ENCODE assay signal across 8 mouse cellular contexts in genomic region chr7:122020667-122021354, GRCm38 (mm10). TPM values are rescaled to one million over a fixed set of nuclear protein-coding genes. Genes with fewer than 3 reads are reported as not detected.
DNase-seq lines count a peak whose midpoint lies in the region; ATAC-seq and TF ChIP-seq lines count a peak whose summit lies in the region.

Gga2 (minus strand) TSS chr7:122021222.

- DNase-seq in G1E (ENCODE audit: low spot score) = peak; percentile 69
- peak; percentile 87 to 89 for DNase-seq in cerebellum, adult 18-20 months
- DNase-seq in forebrain, postnatal 0 days = peak; percentile 90
- peak; percentile 91 for DNase-seq in heart, postnatal 4 days
- DNase-seq in layer of hippocampus, adult 9-10 months (ENCODE audit: low spot score) = peak; percentile 59
- DNase-seq in ovary, postnatal 10 days (ENCODE audit: low spot score) = peak; percentile 60
- peak; percentile 76 to 81 for DNase-seq in thymus, postnatal 10 days (ENCODE audit: low spot score in 2 of 2)

- H3K4me2 ChIP-seq in forebrain, postnatal 0 days (ENCODE audit: low read depth) = peak within 1 kb of the TSS; percentile 71
- H3K4me2 ChIP-seq in lung, embryonic 16.5 days (ENCODE audit: low read depth, low read length) = peak within 1 kb of the TSS; percentile 76

- H3K4me1 ChIP-seq in G1E (ENCODE audit: insufficient read depth, low read depth, low read length) = peaks cover 70% of the 10 kb centered on the region
- peaks cover 3% of the 10 kb centered on the region; the same call in 1 of the 2 replicates for H3K4me1 ChIP-seq in forebrain, postnatal 0 days (ENCODE audit: insufficient read depth)
- H3K4me1 ChIP-seq in lung, embryonic 16.5 days (replicated peaks; ENCODE audit: control insufficient read depth, insufficient read depth, low read length) = peaks cover 18% of the 10 kb centered on the region

- H3K27me3 ChIP-seq in G1E (ENCODE audit: insufficient read depth, low read length) = no peaks in the 10 kb centered on the region
- no peaks in the 10 kb centered on the region for H3K27me3 ChIP-seq in forebrain, postnatal 0 days (ENCODE audit: insufficient read depth, low read length)
- no peaks in the 10 kb centered on the region for H3K27me3 ChIP-seq in lung, embryonic 16.5 days (ENCODE audit: control insufficient read depth, insufficient read depth, low read depth, low read length)

- H3K9ac ChIP-seq in forebrain, postnatal 0 days = peak within 1 kb of the TSS; percentile 92
- peak within 1 kb of the TSS; percentile 70 for H3K9ac ChIP-seq in lung, embryonic 16.5 days (ENCODE audit: low read length)

- ATAC-seq in G1E (ENCODE audit: extremely low read depth, insufficient number of reproducible peaks, low FRiP score, poor library complexity, severe bottlenecking) = 0 out of 2 replicates have a peak, but pooled peaks have one; percentile 23
- peak; percentile 93 for ATAC-seq in forebrain, postnatal 0 days
- peak; percentile 92 for ATAC-seq in lung, embryonic 16.5 days (ENCODE audit: low read depth)

- H3K27ac ChIP-seq in forebrain, postnatal 0 days (ENCODE audit: low read depth, low read length) = peak within 1 kb of the TSS; percentile 87
- peak within 1 kb of the TSS; percentile 68 for H3K27ac ChIP-seq in lung, embryonic 16.5 days (ENCODE audit: low read length)

- H3K9me3 ChIP-seq in G1E (replicated peaks) = no peaks in the 10 kb centered on the region
- H3K9me3 ChIP-seq in forebrain, postnatal 0 days (ENCODE audit: low read length) = no peaks in the 10 kb centered on the region
- no peaks in the 10 kb centered on the region for H3K9me3 ChIP-seq in lung, embryonic 16.5 days (ENCODE audit: control insufficient read depth, low read length)

- H3K4me3 ChIP-seq in G1E (ENCODE audit: low read depth, low read length) = peak within 1 kb of the TSS; percentile 90
- H3K4me3 ChIP-seq in forebrain, postnatal 0 days (ENCODE audit: low read depth, low read length) = peak within 1 kb of the TSS; percentile 85
- H3K4me3 ChIP-seq in lung, embryonic 16.5 days (ENCODE audit: low read length) = peak within 1 kb of the TSS; percentile 63

- TF ChIP-seq CTCF in G1E (IDR thresholded peaks at IDR 0.05; ENCODE audit: low read depth, low read length) = no peak
- no peak for TF ChIP-seq CTCF in forebrain, postnatal 0 days (IDR thresholded peaks at IDR 0.05; ENCODE audit: low read depth)

- 2% methylated on average over 49 of the region's 50 CpGs for WGBS in forebrain, postnatal 0 days
- WGBS in lung, embryonic 16.5 days = under 1% methylated on average over 47 of the region's 50 CpGs

- H3K36me3 ChIP-seq in G1E (replicated peaks) = peaks cover 30% of the 10 kb centered on the region
- H3K36me3 ChIP-seq in forebrain, postnatal 0 days (ENCODE audit: insufficient read depth) = peaks cover 3% of the 10 kb centered on the region; the same call in 1 of the 2 replicates
- no peaks in the 10 kb centered on the region for H3K36me3 ChIP-seq in lung, embryonic 16.5 days (ENCODE audit: control insufficient read depth, insufficient read depth, low read length)

RNA-seq across cellular contexts. Expression of gene Gga2, which starts in this region (rescaled TPM):
- total RNA-seq in G1E (2014; fragmentation: Nextera tagmentation) = 174 and 198 TPM in 2 replicates
- total RNA-seq in G1E (2017) = 314 and 315 TPM in 2 replicates
- 299 and 333 TPM in 2 replicates for polyA plus RNA-seq in G1E (2012)
- total RNA-seq in forebrain, postnatal 0 days (2014; rRNA removed) = 29.5 and 29.8 TPM in 2 replicates
- polyA plus RNA-seq in forebrain, postnatal 0 days (2015; fragmentation: Nextera tagmentation; extraction: Ambion mirVana) = 17.7 and 25.5 TPM in 2 replicates
- total RNA-seq in heart, postnatal 4 days (2021) = 10 to 100 TPM; 52.1 to 52.8 TPM
- polyA plus RNA-seq in lung, embryonic 16.5 days (2015; fragmentation: Nextera tagmentation; extraction: Ambion mirVana) = 65.7 and 67.3 TPM in 2 replicates

Comparison
In these comparisons a context has a peak if more than half of its experiments do, and no peak if none do; other contexts are left out.
1. Peak in every context shown above with its lines: DNase-seq, ATAC-seq, H3K4me3 ChIP-seq and H3K27ac ChIP-seq.
2. ATAC-seq: peak in every context shown above with its lines; median percentile 93 in forebrain, postnatal 0 days; 92 in lung, embryonic 16.5 days; 23 in G1E.